Mouse (Mus musculus): ENCODE results near the gene Lipt1.

- TF ChIP-seq EP300 (IDR thresholded peaks at IDR 0.05) (no peak), CTCF (IDR thresholded peaks at IDR 0.05) (no peak)
Observed at GRCm38 (mm10) chr1:37865401-37866215, 5.9 kb upstream of the Lipt1 start.

Data from lung, postnatal 0 days (tissue).